Comparison of ENCODE assay signal across 10 mouse cellular contexts in genomic region chr11:53411738-53412137, GRCm38 (mm10). TPM values are rescaled to one million over a fixed set of nuclear protein-coding genes. Genes with fewer than 3 reads are reported as not detected.
DNase-seq lines count a peak whose midpoint lies in the region; ATAC-seq and TF ChIP-seq lines count a peak whose summit lies in the region.
"Had no signal": no experiment of that assay in that cellular context is flagged by ENCODE, and none has a peak within 500 bp of the region (broad histone marks: within the 10 kb centered on the region; RNA-seq: fewer than 3 reads in every experiment).

No protein-coding gene starts in this region.

- DNase-seq in hindbrain, embryonic 14.5 days (ENCODE audit: low spot score), result peak; percentile 66
- no peak for DNase-seq in Patski (ENCODE audit: low read depth, low spot score)
- DNase-seq in lung, postnatal 0 days (ENCODE audit: low spot score), result peak; percentile 60
- DNase-seq in cerebellum, adult 11-12 months, result no peak
- no peak for DNase-seq in cerebellum, adult 9-10 months

- TF ChIP-seq CTCF in C2C12 (IDR thresholded peaks at IDR 0.05; ENCODE audit: control insufficient read depth, insufficient read depth, insufficient read length) (peak; percentile 12), Patski (IDR thresholded peaks at IDR 0.05) (peak; percentile 75)
- TF ChIP-seq CTCF in lung, postnatal 0 days (IDR thresholded peaks at IDR 0.05), result peak; percentile 70

- in situ Hi-C loops in Patski (cut with MboI; ENCODE audit: low pct_unique_long_range_greater_than_20kb), result no loop called here

- no peaks in the 10 kb centered on the region for H3K79me2 ChIP-seq in C2C12 (ENCODE audit: control insufficient read depth, insufficient read depth)

- POLR2A ChIA-PET in Patski (lab: Charles Lee), result no interaction called here

- H3K4me3 ChIP-seq in hindbrain, embryonic 14.5 days (replicated peaks; ENCODE audit: low read length), result no peak overlapping the region
- no peak overlapping the region for H3K4me3 ChIP-seq in hindbrain, embryonic 12.5 days
- H3K4me3 ChIP-seq in C2C12 (ENCODE audit: insufficient read depth, poor library complexity, severe bottlenecking), result no peak overlapping the region
- no peak overlapping the region for H3K4me3 ChIP-seq in lung, postnatal 0 days (ENCODE audit: low read depth, low read length)
- H3K4me3 ChIP-seq: limb, embryonic 13.5 days; neural tube, embryonic 13.5 days had no signal

- H3K4me2 ChIP-seq in hindbrain, embryonic 14.5 days (replicated peaks), result no peak overlapping the region
- H3K4me2 ChIP-seq in hindbrain, embryonic 12.5 days (replicated peaks), result no peak overlapping the region
- H3K4me2 ChIP-seq in lung, postnatal 0 days (replicated peaks; ENCODE audit: low read depth, low read length), result no peak overlapping the region
- H3K4me2 ChIP-seq: limb, embryonic 13.5 days; neural tube, embryonic 13.5 days had no signal

- no peak for ATAC-seq in hindbrain, embryonic 14.5 days (ENCODE audit: low FRiP score)
- no peak for ATAC-seq in hindbrain, embryonic 12.5 days (ENCODE audit: low FRiP score)
- ATAC-seq in Patski, result no peak
- no peak for ATAC-seq in lung, postnatal 0 days
- ATAC-seq in cerebellum, adult (ENCODE audit: insufficient number of reproducible peaks, low FRiP score, low TSS enrichment), result no peak

- CTCF ChIA-PET in Patski (lab: Charles Lee), result interaction anchor here (0.7 to 4.3 kb wide), 6 partner anchors 8 to 87 kb away, joined by 3 to 31 read pairs (median 4); partner anchors contain the start of genes Leap2 and Zcchc10

- H3K27me3 ChIP-seq in hindbrain, embryonic 14.5 days (ENCODE audit: control insufficient read depth, insufficient read depth, low read length), result no peaks in the 10 kb centered on the region
- H3K27me3 ChIP-seq in hindbrain, embryonic 12.5 days, result no peaks in the 10 kb centered on the region
- H3K27me3 ChIP-seq in C2C12 (ENCODE audit: control insufficient read depth, insufficient read depth, insufficient read length) (no peaks in the 10 kb centered on the region), Patski (no peaks in the 10 kb centered on the region)
- H3K27me3 ChIP-seq in lung, postnatal 0 days (replicated peaks; ENCODE audit: insufficient read depth, low read length), result no peaks in the 10 kb centered on the region
- H3K27me3 ChIP-seq: limb, embryonic 13.5 days; neural tube, embryonic 13.5 days had no signal

- no peaks in the 10 kb centered on the region for H3K79me3 ChIP-seq in C2C12 (ENCODE audit: low read depth)

- H3K9me3 ChIP-seq in hindbrain, embryonic 14.5 days (ENCODE audit: control insufficient read depth, low read length), result no peaks in the 10 kb centered on the region
- H3K9me3 ChIP-seq in hindbrain, embryonic 12.5 days (replicated peaks), result no peaks in the 10 kb centered on the region
- no peaks in the 10 kb centered on the region for H3K9me3 ChIP-seq in lung, postnatal 0 days (ENCODE audit: low read length)
- H3K9me3 ChIP-seq: limb, embryonic 13.5 days; neural tube, embryonic 13.5 days had no signal

- no peak overlapping the region for H3K27ac ChIP-seq in hindbrain, embryonic 14.5 days
- H3K27ac ChIP-seq in hindbrain, embryonic 12.5 days, result no peak overlapping the region
- H3K27ac ChIP-seq in lung, postnatal 0 days (ENCODE audit: low read length), result no peak overlapping the region
- H3K27ac ChIP-seq: limb, embryonic 13.5 days; neural tube, embryonic 13.5 days had no signal

- H3K9ac ChIP-seq in hindbrain, embryonic 14.5 days, result no peak overlapping the region
- H3K9ac ChIP-seq in hindbrain, embryonic 12.5 days, result no peak overlapping the region
- H3K9ac ChIP-seq in lung, postnatal 0 days (replicated peaks; ENCODE audit: low read depth), result no peak overlapping the region
- H3K9ac ChIP-seq: limb, embryonic 13.5 days; neural tube, embryonic 13.5 days had no signal

- H3ac ChIP-seq in C2C12 (ENCODE audit: control insufficient read depth, insufficient read length, low read depth), result no peak overlapping the region

- no peak for TF ChIP-seq EP300 in lung, postnatal 0 days (IDR thresholded peaks at IDR 0.05)

- peaks cover 99% of the 10 kb centered on the region for H3K36me3 ChIP-seq in hindbrain, embryonic 14.5 days (replicated peaks; ENCODE audit: control insufficient read depth, insufficient read depth)
- H3K36me3 ChIP-seq in hindbrain, embryonic 12.5 days, result peaks cover 88% of the 10 kb centered on the region
- H3K36me3 ChIP-seq in C2C12 (ENCODE audit: control insufficient read depth, insufficient read depth), result peaks cover 99% of the 10 kb centered on the region
- H3K36me3 ChIP-seq in lung, postnatal 0 days (ENCODE audit: insufficient read depth, low read length), result peaks cover 61% of the 10 kb centered on the region

- H3K4me1 ChIP-seq in hindbrain, embryonic 14.5 days (replicated peaks; ENCODE audit: control insufficient read depth, insufficient read depth, low read length), result no peaks in the 10 kb centered on the region
- H3K4me1 ChIP-seq in hindbrain, embryonic 12.5 days, result no peaks in the 10 kb centered on the region
- H3K4me1 ChIP-seq in lung, postnatal 0 days (ENCODE audit: insufficient read depth, low read depth, low read length), result no peaks in the 10 kb centered on the region
- H3K4me1 ChIP-seq: limb, embryonic 13.5 days; neural tube, embryonic 13.5 days had no signal

TF ChIP-seq in C2C12, 6 proteins besides CTCF, POLR2A, EP300 and RAD21:
- TF ChIP-seq USF1 (IDR thresholded peaks at IDR 0.05; ENCODE audit: low read depth) (no peak), MYOD1 (IDR thresholded peaks at IDR 0.05; ENCODE audit: control insufficient read depth, insufficient read length, low read depth) (no peak), MAX (IDR thresholded peaks at IDR 0.05) (no peak), FOSL1 (IDR thresholded peaks at IDR 0.05; ENCODE audit: insufficient read depth, low read length, poor library complexity, severe bottlenecking) (no peak), MYOG (IDR thresholded peaks at IDR 0.05; ENCODE audit: control insufficient read depth, extremely low read depth, insufficient read length) (no peak), CEBPB (IDR thresholded peaks at IDR 0.05; ENCODE audit: low read depth) (no peak)

RNA-seq across cellular contexts. Expression of gene Leap2, which starts 11.2 kb away (rescaled TPM):
- polyA plus RNA-seq in hindbrain, embryonic 14.5 days (2014; fragmentation: Nextera tagmentation; extraction: Ambion mirVana), result not detected in 2 replicates
- polyA plus RNA-seq in hindbrain, embryonic 12.5 days (2016; fragmentation: Nextera tagmentation; extraction: Ambion mirVana), result not detected in 2 replicates
- not detected for polyA plus RNA-seq in C2C12 (2012; fragmentation: generic; extraction: Trizol)
- 0.12 TPM for polyA plus RNA-seq in Patski (2021)
- 0.38 TPM in 1 of 2 replicates, not detected in the other for polyA plus RNA-seq in lung, postnatal 0 days (2015; fragmentation: Nextera tagmentation; extraction: Ambion mirVana)
- polyA plus RNA-seq: neural tube, embryonic 13.5 days had no signal

RNA-seq across cellular contexts. Expression of gene Uqcrq, which starts 18.9 kb away (rescaled TPM):
- 751 and 866 TPM in 2 replicates for polyA plus RNA-seq in hindbrain, embryonic 14.5 days (2014; fragmentation: Nextera tagmentation; extraction: Ambion mirVana)
- polyA plus RNA-seq in hindbrain, embryonic 12.5 days (2016; fragmentation: Nextera tagmentation; extraction: Ambion mirVana), result 480 and 552 TPM in 2 replicates
- polyA plus RNA-seq in C2C12 (2012; fragmentation: generic; extraction: Trizol) (664 TPM), Patski (2021) (664 TPM)
- polyA plus RNA-seq in lung, postnatal 0 days (2015; fragmentation: Nextera tagmentation; extraction: Ambion mirVana), result 442 and 520 TPM in 2 replicates

RNA-seq across cellular contexts. Expression of gene Gdf9, which starts 19.1 kb away (rescaled TPM):
- polyA plus RNA-seq in hindbrain, embryonic 14.5 days (2014; fragmentation: Nextera tagmentation; extraction: Ambion mirVana), result 3.1 and 3.2 TPM in 2 replicates
- 2.6 and 3.9 TPM in 2 replicates for polyA plus RNA-seq in hindbrain, embryonic 12.5 days (2016; fragmentation: Nextera tagmentation; extraction: Ambion mirVana)
- polyA plus RNA-seq in C2C12 (2012; fragmentation: generic; extraction: Trizol) (0.70 TPM), Patski (2021) (0.08 TPM)
- 0.84 and 1.3 TPM in 2 replicates for polyA plus RNA-seq in lung, postnatal 0 days (2015; fragmentation: Nextera tagmentation; extraction: Ambion mirVana)

RNA-seq across cellular contexts. Expression of gene Gm10447, which starts 45.2 kb away (rescaled TPM):
- polyA plus RNA-seq in hindbrain, embryonic 14.5 days (2014; fragmentation: Nextera tagmentation; extraction: Ambion mirVana), result 0.11 TPM in 1 of 2 replicates, not detected in the other
- polyA plus RNA-seq in hindbrain, embryonic 12.5 days (2016; fragmentation: Nextera tagmentation; extraction: Ambion mirVana), result 0.09 and 0.12 TPM in 2 replicates
- polyA plus RNA-seq in C2C12 (2012; fragmentation: generic; extraction: Trizol) (not detected), Patski (2021) (not detected)
- polyA plus RNA-seq in lung, postnatal 0 days (2015; fragmentation: Nextera tagmentation; extraction: Ambion mirVana), result 0.10 TPM in 1 of 2 replicates, not detected in the other
- polyA plus RNA-seq: neural tube, embryonic 13.5 days had no signal

RNA-seq across cellular contexts. Expression of gene Shroom1, which starts 45.3 kb away (rescaled TPM):
- polyA plus RNA-seq in hindbrain, embryonic 14.5 days (2014; fragmentation: Nextera tagmentation; extraction: Ambion mirVana), result 2.5 and 3.5 TPM in 2 replicates
- 5.2 and 6.3 TPM in 2 replicates for polyA plus RNA-seq in hindbrain, embryonic 12.5 days (2016; fragmentation: Nextera tagmentation; extraction: Ambion mirVana)
- polyA plus RNA-seq in C2C12 (2012; fragmentation: generic; extraction: Trizol) (0.82 TPM), Patski (2021) (not detected)
- polyA plus RNA-seq in lung, postnatal 0 days (2015; fragmentation: Nextera tagmentation; extraction: Ambion mirVana), result 0.88 and 1.0 TPM in 2 replicates

Comparison
In these comparisons a context has a peak if more than half of its experiments do, and no peak if none do; other contexts are left out.
1. DNase-seq: peak in hindbrain, embryonic 14.5 days (single experiment) and lung, postnatal 0 days (single experiment); none in Patski (single experiment), cerebellum, adult 11-12 months (single experiment) and cerebellum, adult 9-10 months (single experiment).
2. CTCF ChIP-seq: peak in every context shown above with its lines; median percentile 75 in Patski; 70 in lung, postnatal 0 days; 12 in C2C12.